Mouse (Mus musculus) cortical plate, adult 2 months (tissue): ENCODE measurements around the gene Sf3b5.

ENCODE experiments used
- CTCF ChIP-seq: fragments of 200-500 bp; IDR thresholded peaks from 2 replicates; pipeline ENCODE4 v1.5.1; 2011; ENCODE audit warnings: mild to moderate bottlenecking, control low read depth, low read length; ENCODE audit not compliant: insufficient read depth; ENCODE audit errors: extremely low read depth
- POLR2A ChIP-seq: fragments of 200-500 bp; IDR thresholded peaks from 2 replicates; pipeline ENCODE4 v1.6.1; 2011; ENCODE audit warnings: mild to moderate bottlenecking, low read length, control low read depth; ENCODE audit not compliant: insufficient read depth; ENCODE audit errors: extremely low read depth

DNA sequence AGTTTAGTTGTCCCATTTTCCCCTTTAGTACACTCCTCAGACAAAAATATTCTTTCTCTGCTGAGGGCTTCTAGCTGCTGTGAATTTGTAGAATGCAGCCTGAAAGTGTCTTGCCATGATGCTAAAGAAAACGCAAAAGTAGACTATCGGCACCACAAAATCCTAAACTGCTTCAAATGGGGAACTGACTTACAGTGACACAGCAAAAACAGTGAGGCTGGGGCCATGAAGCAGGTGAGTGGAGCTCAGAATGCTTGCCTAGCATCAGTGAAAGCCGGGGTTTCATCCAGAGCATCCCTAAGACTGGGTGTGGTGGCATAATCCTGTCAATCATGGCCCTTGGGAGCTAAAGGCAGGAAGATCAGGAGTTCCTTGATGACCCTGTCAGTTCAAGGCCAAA, 29.7 kb upstream of the Sf3b5 start:
- TF ChIP-seq CTCF (no peak), POLR2A (no peak)
